In the genomic region with DNA sequence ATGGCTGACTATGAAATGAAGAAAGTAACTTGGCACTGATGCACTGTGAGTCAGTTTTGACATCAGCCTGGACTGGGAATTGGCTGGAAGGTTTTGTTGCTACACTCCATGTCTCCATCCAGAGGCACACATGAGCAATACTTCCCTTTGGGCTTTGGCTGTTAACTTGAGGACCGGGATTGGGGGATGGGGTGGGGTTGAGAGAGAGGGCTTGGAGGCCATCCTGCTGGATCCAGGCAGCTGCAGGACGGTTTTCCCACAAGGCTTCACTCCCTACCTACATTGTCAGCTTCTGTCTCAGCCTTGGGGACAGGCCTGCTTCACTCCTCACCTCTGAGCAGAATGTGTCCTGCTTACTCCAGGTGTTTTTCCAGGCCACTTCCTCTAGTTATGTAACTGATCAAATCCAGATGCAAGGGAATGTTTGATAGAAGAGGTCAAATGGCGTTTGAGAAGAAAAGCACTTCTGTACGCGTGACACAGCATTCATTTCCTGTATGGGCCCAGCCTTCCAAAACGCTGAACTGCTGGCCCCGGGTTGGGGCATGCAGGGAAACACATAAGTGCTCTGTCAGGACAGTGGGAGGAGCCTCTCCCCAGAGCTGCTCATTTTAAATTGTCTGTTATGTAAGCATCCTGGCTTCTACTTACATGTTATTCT, we compare ENCODE assay signal across 8 mouse cellular contexts. TPM values are rescaled to one million over a fixed set of nuclear protein-coding genes. Genes with fewer than 3 reads are reported as not detected.
DNase-seq lines count a peak whose midpoint lies in the region; ATAC-seq and TF ChIP-seq lines count a peak whose summit lies in the region.

No protein-coding gene starts in this region.

- no peak for ATAC-seq in midbrain, postnatal 0 days (ENCODE audit: low FRiP score)
- ATAC-seq in midbrain, embryonic 11.5 days (ENCODE audit: low FRiP score) = no peak
- ATAC-seq in kidney, embryonic 15.5 days (replicated peaks; ENCODE audit: low FRiP score) = peak; percentile 78
- no peak for ATAC-seq in forebrain, embryonic 15.5 days (replicated peaks)

- peak overlapping the region; percentile 6; the same call in 1 of the 2 replicates for H3K27ac ChIP-seq in midbrain, postnatal 0 days (ENCODE audit: low read depth, low read length)
- H3K27ac ChIP-seq in midbrain, embryonic 11.5 days (ENCODE audit: low read depth, low read length) = no peak overlapping the region
- peak overlapping the region; percentile 4; the same call in 1 of the 2 replicates for H3K27ac ChIP-seq in heart, embryonic 10.5 days
- H3K27ac ChIP-seq in kidney, embryonic 15.5 days = peak overlapping the region; percentile 90
- no peak overlapping the region for H3K27ac ChIP-seq in forebrain, embryonic 15.5 days (replicated peaks)

- H3K9ac ChIP-seq in midbrain, postnatal 0 days (replicated peaks; ENCODE audit: low read length, poor library complexity, severe bottlenecking) = no peak overlapping the region
- H3K9ac ChIP-seq in midbrain, embryonic 11.5 days (ENCODE audit: low read length) = no peak overlapping the region
- no peak overlapping the region for H3K9ac ChIP-seq in kidney, embryonic 15.5 days
- H3K9ac ChIP-seq in forebrain, embryonic 15.5 days (replicated peaks) = no peak overlapping the region

- no peaks in the 10 kb centered on the region for H3K36me3 ChIP-seq in midbrain, postnatal 0 days (ENCODE audit: insufficient read depth, low read length)
- H3K36me3 ChIP-seq in midbrain, embryonic 11.5 days (ENCODE audit: control insufficient read depth, insufficient read depth, low read length) = no peaks in the 10 kb centered on the region
- H3K36me3 ChIP-seq in heart, embryonic 10.5 days = peaks cover 19% of the 10 kb centered on the region
- peaks cover 15% of the 10 kb centered on the region for H3K36me3 ChIP-seq in kidney, embryonic 15.5 days
- H3K36me3 ChIP-seq in forebrain, embryonic 15.5 days = no peaks in the 10 kb centered on the region

- no peaks in the 10 kb centered on the region for H3K9me3 ChIP-seq in midbrain, postnatal 0 days (ENCODE audit: low read length)
- no peaks in the 10 kb centered on the region for H3K9me3 ChIP-seq in midbrain, embryonic 11.5 days (ENCODE audit: control insufficient read depth, low read length)
- H3K9me3 ChIP-seq in heart, embryonic 10.5 days = no peaks in the 10 kb centered on the region
- H3K9me3 ChIP-seq in kidney, embryonic 15.5 days (replicated peaks) = no peaks in the 10 kb centered on the region
- no peaks in the 10 kb centered on the region for H3K9me3 ChIP-seq in forebrain, embryonic 15.5 days

- H3K4me2 ChIP-seq in midbrain, postnatal 0 days (ENCODE audit: low read depth, low read length, poor library complexity, severe bottlenecking) = no peak overlapping the region
- H3K4me2 ChIP-seq in midbrain, embryonic 11.5 days = no peak overlapping the region
- peak overlapping the region; percentile 24 for H3K4me2 ChIP-seq in kidney, embryonic 15.5 days
- no peak overlapping the region for H3K4me2 ChIP-seq in forebrain, embryonic 15.5 days (replicated peaks)

- 64% methylated on average over 7 of the region's 7 CpGs for WGBS in midbrain, postnatal 0 days
- 59% methylated on average over 7 of the region's 7 CpGs for WGBS in midbrain, embryonic 11.5 days
- WGBS in heart, embryonic 10.5 days = 32% methylated on average over 7 of the region's 7 CpGs
- 11% methylated on average over 7 of the region's 7 CpGs for WGBS in kidney, embryonic 15.5 days
- 61% methylated on average over 7 of the region's 7 CpGs for WGBS in forebrain, embryonic 15.5 days

- H3K4me1 ChIP-seq in midbrain, postnatal 0 days (ENCODE audit: insufficient read depth, low read length) = peaks cover 10% of the 10 kb centered on the region; the same call in 1 of the 2 replicates
- peaks cover 18% of the 10 kb centered on the region for H3K4me1 ChIP-seq in midbrain, embryonic 11.5 days (ENCODE audit: control insufficient read depth, insufficient read depth, low read length)
- H3K4me1 ChIP-seq in heart, embryonic 10.5 days = peaks cover 52% of the 10 kb centered on the region
- H3K4me1 ChIP-seq in kidney, embryonic 15.5 days = peaks cover 75% of the 10 kb centered on the region
- H3K4me1 ChIP-seq in forebrain, embryonic 15.5 days = peaks cover 14% of the 10 kb centered on the region

- TF ChIP-seq CTCF in midbrain, postnatal 0 days (IDR thresholded peaks at IDR 0.05) = no peak

- no peak overlapping the region for H3K4me3 ChIP-seq in midbrain, postnatal 0 days (ENCODE audit: low read depth, low read length)
- no peak overlapping the region for H3K4me3 ChIP-seq in midbrain, embryonic 11.5 days (ENCODE audit: low read depth, low read length)
- 0 out of 2 replicates have a peak overlapping the region, but pooled peaks have one; percentile 3 for H3K4me3 ChIP-seq in heart, embryonic 10.5 days
- H3K4me3 ChIP-seq in kidney, embryonic 15.5 days (replicated peaks) = no peak overlapping the region
- no peak overlapping the region for H3K4me3 ChIP-seq in forebrain, embryonic 15.5 days

- no peaks in the 10 kb centered on the region for H3K27me3 ChIP-seq in midbrain, postnatal 0 days (ENCODE audit: insufficient read depth, low read length)
- no peaks in the 10 kb centered on the region for H3K27me3 ChIP-seq in midbrain, embryonic 11.5 days (ENCODE audit: control insufficient read depth, insufficient read depth, low read length)
- H3K27me3 ChIP-seq in heart, embryonic 10.5 days (ENCODE audit: insufficient read depth, poor library complexity, severe bottlenecking) = no peaks in the 10 kb centered on the region
- no peaks in the 10 kb centered on the region for H3K27me3 ChIP-seq in kidney, embryonic 15.5 days
- H3K27me3 ChIP-seq in forebrain, embryonic 15.5 days = no peaks in the 10 kb centered on the region

- no peak for DNase-seq in midbrain, postnatal 0 days (ENCODE audit: low spot score)
- DNase-seq in midbrain, embryonic 11.5 days (ENCODE audit: low spot score, missing footprints) = no peak
- peak; percentile 73 for DNase-seq in embryo, embryonic 10 days (ENCODE audit: low spot score)
- DNase-seq in heart, embryonic 10.5 days (ENCODE audit: low spot score) = no peak
- DNase-seq in lung, postnatal 25 days (ENCODE audit: low spot score) = peak; percentile 89
- peak; percentile 76 for DNase-seq in thymus, postnatal 0 days (ENCODE audit: low spot score)

RNA-seq across cellular contexts. Expression of a gene that starts 39.5 kb away (rescaled TPM):
- 0.19 TPM in 1 of 2 replicates, not detected in the other for total RNA-seq in midbrain, postnatal 0 days (2014; rRNA removed)
- 0.07 and 0.20 TPM in 2 replicates for polyA plus RNA-seq in midbrain, postnatal 0 days (2015; fragmentation: Nextera tagmentation; extraction: Ambion mirVana)
- 0.06 and 0.11 TPM in 2 replicates for polyA plus RNA-seq in midbrain, embryonic 11.5 days (2014; fragmentation: Nextera tagmentation; extraction: Ambion mirVana)
- 0.06 TPM in 1 of 2 replicates, not detected in the other for polyA plus RNA-seq in heart, embryonic 10.5 days (2016; fragmentation: Nextera tagmentation; extraction: Ambion mirVana)
- polyA plus RNA-seq in kidney, embryonic 15.5 days (2015; fragmentation: Nextera tagmentation; extraction: Ambion mirVana) = 0.08 TPM in 1 of 2 replicates, not detected in the other
- 1.5 and 2.1 TPM in 2 replicates for polyA plus RNA-seq in thymus, postnatal 0 days (2015; fragmentation: Nextera tagmentation; extraction: Ambion mirVana)
- polyA plus RNA-seq in forebrain, embryonic 15.5 days (2015; fragmentation: Nextera tagmentation; extraction: Ambion mirVana) = 0.08 and 0.20 TPM in 2 replicates

Comparison
In these comparisons a context has a peak if more than half of its experiments do, and no peak if none do; other contexts are left out.
1. H3K27ac ChIP-seq: peak in midbrain, postnatal 0 days (single experiment), heart, embryonic 10.5 days (single experiment) and kidney, embryonic 15.5 days (single experiment); none in midbrain, embryonic 11.5 days (single experiment) and forebrain, embryonic 15.5 days (single experiment).
2. DNase-seq: peak in embryo, embryonic 10 days (single experiment), lung, postnatal 25 days (single experiment) and thymus, postnatal 0 days (single experiment); none in midbrain, postnatal 0 days (single experiment), midbrain, embryonic 11.5 days (single experiment) and heart, embryonic 10.5 days (single experiment).